Mouse (Mus musculus) splenic B cell, adult 2 months (primary cell): ENCODE measurements at regions not wholly inside any gene's neighbourhood (a gene's known extent, or its start where the extent isn't known, plus 50 kb on each side); places are given as distances from the start of the nearest gene placed in this dataset.

Experiments
- DNase-seq: peaks from one replicate; pipeline ENCODE4 v3.0.0-alpha.2; 2011; ENCODE audit warnings: low read depth, low spot score
- H3K27me3 ChIP-seq: 2 replicates; pipeline ENCODE4 v1.6.1; 2012; ENCODE audit warnings: mild to moderate bottlenecking, low read length, moderate library complexity, mixed read lengths; ENCODE audit not compliant: control insufficient read depth, poor library complexity, insufficient read depth, severe bottlenecking
- H3K36me3 ChIP-seq: 2 replicates; pipeline ENCODE4 v1.6.1; 2012; ENCODE audit warnings: mild to moderate bottlenecking, low read length, moderate library complexity, mixed read lengths; ENCODE audit not compliant: control insufficient read depth, poor library complexity, insufficient read depth, severe bottlenecking

- DNase-seq: peak; percentile 56
- H3K36me3 ChIP-seq: no peaks in the 10 kb centered on the region
- H3K27me3 ChIP-seq: no peaks in the 10 kb centered on the region
Measured at GRCm38 (mm10) chr3:52929827-52930605, 87.0 kb downstream of the Cog6 start.

- Histone ChIP-seq H3K27me3 (no peaks in the 10 kb centered on the region), H3K36me3 (no peaks in the 10 kb centered on the region)
- peak; percentile 66 for DNase-seq
Measured at GRCm38 (mm10) chr3:52927361-52927841, 89.6 kb downstream of the Cog6 start.

- H3K27me3 ChIP-seq: no peaks in the 10 kb centered on the region
- no peaks in the 10 kb centered on the region for H3K36me3 ChIP-seq
- peak; percentile 37 for DNase-seq
Measured at GRCm38 (mm10) chr3:52926549-52926948, 90.5 kb downstream of the Cog6 start.

GRCm38 (mm10) chr3:52925223-52925622, 91.8 kb downstream of the Cog6 start:
- DNase-seq: peak; percentile 62
- Histone ChIP-seq H3K27me3 (no peaks in the 10 kb centered on the region), H3K36me3 (no peaks in the 10 kb centered on the region)

- DNase-seq: no peak
- Histone ChIP-seq H3K27me3 (no peaks in the 10 kb centered on the region), H3K36me3 (no peaks in the 10 kb centered on the region)
Measured at GRCm38 (mm10) chr3:52924631-52925030, 92.4 kb downstream of the Cog6 start.

GRCm38 (mm10) chr3:52923824-52924559, 93.0 kb downstream of the Cog6 start:
- Histone ChIP-seq H3K27me3 (no peaks in the 10 kb centered on the region), H3K36me3 (no peaks in the 10 kb centered on the region)
- peak; percentile 77 for DNase-seq

- Histone ChIP-seq H3K36me3 (no peaks in the 10 kb centered on the region), H3K27me3 (no peaks in the 10 kb centered on the region)
- no peak for DNase-seq
Measured at GRCm38 (mm10) chr3:52922411-52922810, 94.6 kb downstream of the Cog6 start.

- DNase-seq: peak; percentile 63
- no peaks in the 10 kb centered on the region for H3K36me3 ChIP-seq
- H3K27me3 ChIP-seq: no peaks in the 10 kb centered on the region
Measured at GRCm38 (mm10) chr3:52906823-52907564, 110.0 kb downstream of the Cog6 start.

GRCm38 (mm10) chr3:52904028-52904427, 113.0 kb downstream of the Cog6 start:
- H3K27me3 ChIP-seq: no peaks in the 10 kb centered on the region
- H3K36me3 ChIP-seq: no peaks in the 10 kb centered on the region
- no peak for DNase-seq

GRCm38 (mm10) chr3:52897665-52898064, 119.4 kb downstream of the Cog6 start:
- no peaks in the 10 kb centered on the region for H3K36me3 ChIP-seq
- no peaks in the 10 kb centered on the region for H3K27me3 ChIP-seq
- no peak for DNase-seq

GRCm38 (mm10) chr3:52896462-52896861, 120.6 kb downstream of the Cog6 start:
- Histone ChIP-seq H3K36me3 (no peaks in the 10 kb centered on the region), H3K27me3 (no peaks in the 10 kb centered on the region)
- no peak for DNase-seq

- no peak for DNase-seq
- no peaks in the 10 kb centered on the region for H3K27me3 ChIP-seq
- H3K36me3 ChIP-seq: no peaks in the 10 kb centered on the region
Measured at GRCm38 (mm10) chr3:52895751-52896150, 121.3 kb downstream of the Cog6 start.

GRCm38 (mm10) chr3:52894812-52895211, 122.2 kb downstream of the Cog6 start:
- H3K27me3 ChIP-seq: no peaks in the 10 kb centered on the region
- no peaks in the 10 kb centered on the region for H3K36me3 ChIP-seq
- DNase-seq: no peak

GRCm38 (mm10) chr3:52889156-52889715, 127.8 kb downstream of the Cog6 start:
- DNase-seq: no peak
- Histone ChIP-seq H3K36me3 (no peaks in the 10 kb centered on the region), H3K27me3 (no peaks in the 10 kb centered on the region)
